Mouse (Mus musculus) embryo, embryonic 10.5 days (tissue): Measurements from ENCODE around the gene Fam129b.

Experiments used
- DNase-seq: peaks from one replicate; pipeline ENCODE4 v3.0.0-alpha.2; 2015; ENCODE audit warnings: low spot score

Gene Fam129b

GRCm38 (mm10) chr2:32924306-32924844, 48.5 kb downstream of the Fam129b start:
- no peak for DNase-seq

DNA sequence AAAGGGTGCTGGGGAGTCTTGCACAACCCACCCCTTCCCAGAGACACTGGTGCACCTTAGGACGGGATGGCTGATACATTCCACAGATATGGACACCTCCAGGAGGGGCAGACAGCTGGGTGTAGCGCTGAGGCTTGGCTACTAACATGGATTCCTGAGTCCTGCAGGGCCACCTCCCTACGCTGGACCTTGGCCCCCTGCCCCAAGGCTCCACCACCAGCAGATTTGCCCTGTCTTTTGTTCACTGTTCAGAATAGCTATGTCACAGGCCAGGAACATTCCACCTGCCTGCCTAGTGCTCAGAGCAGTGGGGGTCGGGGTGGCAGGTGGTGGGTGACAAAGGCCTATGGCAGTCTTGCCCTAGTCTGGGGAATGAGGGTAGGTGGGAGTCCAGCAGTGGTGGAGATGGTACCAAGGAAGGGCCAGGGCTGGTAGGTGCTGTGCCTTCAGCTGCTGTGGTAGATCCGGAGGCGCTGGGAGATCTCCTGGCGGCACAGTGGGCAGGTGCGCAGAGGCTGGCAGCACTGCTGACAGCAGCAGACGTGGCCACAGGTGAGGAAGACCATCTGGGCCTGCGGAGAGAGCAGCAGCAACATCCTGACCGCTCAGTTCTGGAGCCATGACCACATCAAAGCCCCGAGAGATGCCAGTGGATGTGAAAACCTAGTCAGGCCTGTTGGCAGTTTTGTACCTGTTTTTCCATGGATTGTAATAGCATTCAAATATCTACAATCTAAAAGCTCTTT, 50.6 kb downstream of the Fam129b start:
- DNase-seq: no peak

GRCm38 (mm10) chr2:32927624-32928234, 51.8 kb downstream of the Fam129b start:
- DNase-seq: no peak

DNA sequence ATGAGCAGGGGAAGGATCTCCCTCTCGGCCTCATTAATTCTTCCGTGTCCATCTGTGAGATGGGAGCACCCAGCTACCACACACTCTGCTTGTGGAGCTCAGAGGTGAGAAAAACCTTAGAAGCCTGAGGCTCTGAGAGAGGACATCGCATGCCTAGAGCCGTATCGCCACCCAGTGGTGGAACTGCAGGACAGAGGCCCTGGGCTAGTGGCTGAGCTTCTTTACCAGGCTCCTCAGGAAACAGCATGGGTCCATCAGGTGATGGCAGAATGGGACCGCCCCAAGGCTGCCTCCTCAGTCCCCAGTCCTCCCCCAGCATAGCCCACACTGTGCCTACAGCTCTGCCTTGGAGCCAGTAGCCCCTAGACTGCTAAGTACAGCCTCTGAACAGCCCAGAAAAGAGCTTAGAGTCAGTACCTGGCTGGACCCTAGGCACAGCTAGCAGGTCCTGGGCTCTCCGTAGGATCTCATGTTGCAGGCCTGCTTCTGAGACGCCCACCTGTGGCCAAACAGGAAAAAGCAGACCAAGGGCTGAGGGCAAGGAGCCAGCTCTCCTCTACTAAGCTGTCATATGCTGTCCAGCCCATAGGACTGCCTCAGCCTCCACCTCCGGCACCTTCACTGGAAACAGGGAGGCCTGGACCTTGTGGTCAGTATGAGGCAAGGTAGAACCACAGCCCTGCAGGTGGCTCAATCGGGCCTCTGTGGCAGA, 52.5 kb downstream of the Fam129b start:
- peak; percentile 79 for DNase-seq

DNA sequence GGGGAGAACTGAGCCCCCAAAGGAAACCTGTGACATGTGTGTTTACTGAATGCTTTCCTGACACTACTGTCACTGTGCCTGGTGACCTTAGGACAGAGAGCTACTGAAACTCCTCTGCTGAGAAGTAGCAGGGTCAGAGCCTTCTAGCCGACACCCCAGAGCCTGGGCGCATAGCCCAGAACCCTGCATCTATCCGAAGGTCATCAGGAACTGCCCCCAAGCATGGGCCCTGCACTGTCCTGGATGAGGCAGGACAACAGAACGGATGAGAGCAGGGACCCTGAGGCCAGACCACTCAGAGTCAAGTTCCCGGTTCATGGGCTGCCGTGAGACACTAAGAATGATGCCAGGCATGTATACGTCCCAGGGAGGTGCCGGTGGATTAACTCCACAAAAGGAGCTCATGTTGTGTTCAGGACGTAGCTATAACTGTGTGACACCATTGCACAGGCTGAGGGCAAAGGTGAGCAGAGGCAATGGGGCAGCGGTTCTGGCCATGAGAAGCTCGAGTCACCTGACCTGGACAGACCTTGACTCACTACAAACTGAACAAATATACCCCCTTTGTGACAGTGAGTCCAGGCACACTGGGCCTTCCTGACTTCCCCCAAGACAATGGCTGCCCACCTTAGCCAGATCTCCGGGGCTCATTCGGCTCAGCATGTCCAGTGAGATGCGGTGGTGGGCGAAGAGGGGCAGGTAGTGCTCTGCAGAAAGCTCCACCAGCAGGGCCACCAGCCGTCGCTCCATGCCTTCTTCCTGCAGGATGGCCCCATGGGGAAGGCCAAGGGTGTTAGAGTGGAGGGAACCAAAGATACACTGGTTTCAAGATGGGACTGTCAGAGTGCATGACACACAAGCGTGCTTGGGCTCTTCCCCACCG, 53.3 kb downstream of the Fam129b start:
- no peak for DNase-seq

DNA sequence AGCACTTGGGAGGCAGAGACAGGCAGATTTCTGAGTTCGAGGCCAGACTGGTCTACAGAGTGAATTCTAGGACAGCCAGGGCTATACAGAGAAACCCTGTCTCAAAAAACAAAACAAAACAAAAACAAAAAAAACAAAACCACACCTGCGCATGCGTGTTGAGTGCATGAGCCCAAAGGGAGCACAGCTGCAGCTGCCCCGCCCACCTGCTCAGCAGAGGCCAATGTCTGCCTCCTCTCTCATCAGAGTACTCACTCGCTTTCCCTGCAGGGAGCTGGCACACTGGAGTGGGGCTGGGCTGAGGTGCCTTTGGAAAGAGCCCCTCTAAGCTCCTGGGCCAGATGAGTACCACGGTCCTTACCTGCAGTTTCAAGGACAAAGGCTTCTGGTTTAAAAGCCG, 55.8 kb downstream of the Fam129b start:
- no peak for DNase-seq

- DNase-seq: no peak
These were observed 62.8 kb downstream of the Fam129b start for GRCm38 (mm10) chr2:32938741-32939140.

GRCm38 (mm10) chr2:32939418-32939817, 63.5 kb downstream of the Fam129b start:
- peak; percentile 73 for DNase-seq

DNA sequence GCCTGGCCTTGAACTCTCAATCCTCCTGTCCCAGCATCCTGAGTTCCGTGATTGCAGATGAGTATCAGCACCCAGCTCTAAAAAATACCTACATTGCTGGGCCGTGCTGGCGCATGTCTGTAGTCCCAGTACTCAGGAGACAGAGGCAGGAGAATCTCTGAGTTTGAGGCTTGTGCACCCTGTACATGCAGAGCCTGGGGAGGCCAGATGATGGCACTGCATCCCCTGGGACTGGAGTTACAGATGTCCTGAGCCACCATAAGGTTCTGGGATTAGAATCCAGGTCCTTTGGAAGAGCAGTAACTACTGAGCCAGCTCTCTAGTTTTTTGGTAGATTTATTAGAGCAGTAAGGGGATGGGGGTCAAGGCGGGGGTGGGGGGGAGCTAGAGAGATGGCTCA, 64.6 kb downstream of the Fam129b start:
- DNase-seq: no peak

DNA sequence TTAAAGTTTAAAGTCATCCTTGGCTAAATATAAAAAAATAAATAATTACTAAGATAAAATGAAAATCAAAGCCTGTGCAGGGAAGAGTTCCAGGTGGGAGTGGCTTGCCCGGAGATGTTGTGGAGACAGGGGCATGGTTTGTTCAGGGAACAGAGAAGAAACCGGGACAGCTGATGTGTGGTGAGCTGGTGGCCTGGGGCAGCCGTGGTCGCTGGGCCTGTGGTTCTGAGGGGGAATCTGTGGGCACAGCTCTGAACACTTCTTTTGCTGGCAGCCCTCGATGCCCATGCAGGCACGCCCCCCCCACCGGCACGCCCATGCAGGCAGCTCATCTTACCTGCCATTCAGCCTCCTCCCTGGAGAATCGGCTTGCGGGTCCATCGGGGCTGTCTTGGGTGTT, 71.5 kb downstream of the Fam129b start:
- no peak for DNase-seq

- no peak for DNase-seq
These were observed 78.7 kb downstream of the Fam129b start for GRCm38 (mm10) chr2:32954581-32954980.

GRCm38 (mm10) chr2:32957344-32957743, 81.4 kb downstream of the Fam129b start:
- peak; percentile 31 for DNase-seq

DNA sequence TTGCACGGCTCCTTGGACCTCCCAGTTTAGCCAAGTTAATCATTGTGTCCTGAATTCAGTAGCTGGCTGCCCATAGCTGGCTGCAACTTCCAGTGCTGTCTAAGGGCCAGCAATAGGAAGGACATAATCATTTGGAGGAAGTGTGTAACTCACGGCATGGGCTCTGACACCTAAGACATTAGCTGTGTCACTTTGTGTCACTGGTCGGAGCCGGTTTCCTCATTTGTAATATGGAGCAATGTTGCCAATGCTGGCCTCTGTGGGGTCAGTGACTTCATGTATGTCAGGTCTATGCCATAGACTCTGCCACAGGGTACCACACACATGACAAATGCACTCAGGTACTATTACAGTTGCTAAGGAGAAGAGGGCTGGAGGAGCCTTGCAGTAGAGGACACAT, 84.4 kb downstream of the Fam129b start:
- no peak for DNase-seq

GRCm38 (mm10) chr2:32961192-32961995, 85.5 kb downstream of the Fam129b start, which contains the start of the genes Rpl12 and Lrsam1:
Rpl12 (plus strand) TSS chr2:32961559.
Lrsam1 (minus strand) TSS chr2:32961614.
- DNase-seq: peak; percentile 96

DNA sequence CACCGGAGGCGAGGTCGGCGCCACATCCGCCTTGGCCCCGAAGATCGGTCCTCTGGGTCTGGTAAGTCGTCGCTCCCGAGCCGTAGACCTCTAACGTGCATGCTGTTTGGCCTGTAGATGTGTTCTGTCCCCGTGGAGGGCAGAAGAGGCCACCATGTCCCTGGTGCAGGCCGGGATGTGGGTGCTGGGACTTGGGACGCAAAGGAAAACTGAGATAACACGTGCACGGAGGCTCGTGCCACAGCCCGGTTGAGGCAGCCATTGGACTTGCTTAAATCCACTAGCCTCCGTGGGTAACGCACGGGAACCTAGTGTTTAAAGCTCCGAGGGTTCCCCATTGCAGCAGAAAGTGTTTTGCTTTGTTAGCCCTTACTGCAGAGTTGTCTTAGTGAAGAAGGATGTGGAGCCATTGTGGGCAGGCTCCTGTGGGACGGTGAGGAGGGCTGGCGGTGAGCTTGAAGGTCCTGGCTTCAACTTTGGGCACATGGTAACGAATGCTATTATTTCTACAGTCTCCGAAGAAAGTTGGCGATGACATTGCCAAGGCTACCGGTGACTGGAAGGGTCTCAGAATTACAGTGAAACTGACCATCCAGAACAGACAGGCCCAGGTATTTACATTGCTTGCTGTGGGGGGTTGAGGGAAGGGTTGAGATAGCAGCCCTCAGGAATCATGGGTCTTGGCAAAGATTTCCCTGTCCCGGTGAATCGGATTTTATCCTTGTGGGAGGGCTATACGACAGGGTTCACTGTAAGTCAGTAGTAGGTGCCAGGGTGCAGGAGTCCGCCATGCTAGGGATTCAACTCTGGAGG, 86.4 kb downstream of the Fam129b start:
- peak; percentile 42 for DNase-seq

GRCm38 (mm10) chr2:32962875-32963220, 86.9 kb downstream of the Fam129b start:
- DNase-seq: no peak

- DNase-seq: no peak
These were observed 87.6 kb downstream of the Fam129b start for GRCm38 (mm10) chr2:32963544-32963943.

GRCm38 (mm10) chr2:32963981-32964380, 88.1 kb downstream of the Fam129b start:
- DNase-seq: no peak

DNA sequence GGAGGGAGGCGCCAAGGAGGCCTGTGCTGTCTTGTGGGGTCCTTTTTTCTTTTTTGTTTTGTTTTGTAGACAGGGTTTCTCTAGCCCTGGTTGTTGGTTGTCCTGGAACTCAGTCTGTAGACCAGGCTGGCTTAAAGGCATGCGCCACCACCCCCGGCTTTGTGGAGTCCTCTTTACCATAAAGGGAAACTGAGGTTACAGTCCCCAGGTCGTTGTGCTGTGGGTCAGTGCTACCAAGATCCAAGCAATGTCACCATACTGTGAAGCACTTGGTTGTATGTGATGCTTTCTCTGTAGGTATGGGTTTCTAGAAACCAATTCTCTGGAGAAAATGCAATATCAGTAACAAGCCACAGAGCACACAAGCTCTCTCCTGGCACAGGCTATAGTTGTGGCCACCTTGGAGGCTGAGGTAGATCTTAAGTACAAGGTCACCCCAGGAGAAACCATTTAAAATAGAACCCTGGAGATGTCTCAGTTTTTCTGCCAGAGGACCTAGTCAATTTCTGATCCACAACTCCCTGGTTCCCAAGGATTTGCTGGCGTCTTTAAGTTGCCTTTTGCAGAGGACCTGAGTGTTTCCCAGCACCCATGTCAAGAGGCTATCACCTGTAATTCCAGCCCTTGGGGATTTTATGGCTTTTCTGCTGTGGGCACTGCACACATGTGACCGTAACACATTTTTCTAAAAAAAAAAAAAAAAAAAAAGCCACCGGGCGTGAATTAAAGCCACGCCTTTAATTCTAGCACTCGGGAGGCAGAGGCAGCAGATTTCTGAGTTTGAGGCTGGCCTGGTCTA, 88.9 kb downstream of the Fam129b start:
- peak; percentile 30 for DNase-seq
